Mouse (Mus musculus) stomach, postnatal 0 days (tissue): ENCODE results near the gene Gm44511.
"Not testable (repeated sequence)": the region's sequence is repeated elsewhere in the genome, so short reads cannot be mapped to it uniquely, and the experiment has no call there.

Experiments used
- CTCF ChIP-seq: IDR thresholded peaks from 2 replicates; pipeline ENCODE4 v1.5.1; 2016; ENCODE audit warnings: antibody characterized with exemption, low read depth, mild to moderate bottlenecking, moderate library complexity
- EP300 ChIP-seq: optimal IDR thresholded peaks from 2 replicates; pipeline ENCODE3; 2016; ENCODE audit warnings: antibody characterized with exemption

DNA sequence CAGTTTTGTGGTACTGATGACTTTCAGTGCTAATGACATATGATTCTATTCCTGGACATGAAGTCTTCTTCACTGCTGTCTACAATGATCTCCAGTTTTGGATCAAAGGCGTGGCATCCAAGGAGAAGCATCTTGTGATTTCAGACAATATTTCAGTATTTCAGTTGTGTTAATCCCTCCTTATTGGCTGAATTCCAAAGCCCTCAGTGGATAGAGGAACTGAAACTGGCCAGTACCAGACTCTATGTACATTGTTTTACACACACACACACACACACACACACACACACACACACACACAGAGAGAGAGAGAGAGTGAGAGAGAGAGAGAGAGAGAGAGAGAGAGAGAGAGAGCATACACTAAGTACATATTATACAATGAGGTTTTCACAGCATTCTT lies 39.7 kb downstream of the Gm44511 start:
- not testable (repeated sequence) for TF ChIP-seq CTCF, EP300
